Mouse (Mus musculus) ES-Bruce4 (cell line): ENCODE results near the gene Sema4c.

ENCODE experiments used
- CTCF ChIP-seq: IDR thresholded peaks from one replicate; pipeline ENCODE4 v1.8.1; 2011; ENCODE audit warnings: low read depth, low read length
- EP300 ChIP-seq: IDR thresholded peaks from 2 replicates; pipeline ENCODE4 v1.6.1; 2011; ENCODE audit warnings: low read depth, low read length; ENCODE audit not compliant: insufficient read depth
- POLR2A ChIP-seq: IDR thresholded peaks from one replicate; pipeline ENCODE4 v1.8.1; 2011; ENCODE audit warnings: low read length; ENCODE audit not compliant: insufficient read depth

- no peak for TF ChIP-seq POLR2A
- no peak for TF ChIP-seq CTCF
- TF ChIP-seq EP300: no peak
Measured at GRCm38 (mm10) chr1:36538727-36539126, 19.4 kb downstream of the Sema4c start.
